7 mouse cellular contexts compared by ENCODE assay signal in the genomic region with DNA sequence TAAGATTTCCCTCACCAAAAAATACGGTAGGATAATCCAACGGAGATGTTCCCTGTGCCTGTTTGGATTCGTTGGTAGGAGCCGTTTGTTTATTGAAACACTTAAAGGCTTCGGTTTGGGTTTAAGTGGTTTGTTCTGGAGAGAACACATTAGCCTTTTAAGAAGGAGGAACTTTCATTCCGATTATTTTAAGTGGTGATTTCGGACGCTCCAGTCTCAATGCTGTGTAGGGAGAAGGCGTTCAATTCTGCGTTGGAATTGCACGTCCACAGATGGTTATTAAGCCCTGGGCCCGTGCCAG. TPM values are rescaled to one million over a fixed set of nuclear protein-coding genes. Genes with fewer than 3 reads are reported as not detected.
DNase-seq lines count a peak whose midpoint lies in the region; ATAC-seq and TF ChIP-seq lines count a peak whose summit lies in the region.

No protein-coding gene starts in this region.

- H3K36me3 ChIP-seq in neural tube, embryonic 11.5 days (ENCODE audit: control insufficient read depth, insufficient read depth, low read length) = no peaks in the 10 kb centered on the region
- H3K36me3 ChIP-seq in forebrain, embryonic 16.5 days (ENCODE audit: control insufficient read depth, insufficient read depth) = no peaks in the 10 kb centered on the region
- peaks cover 10% of the 10 kb centered on the region for H3K36me3 ChIP-seq in liver, embryonic 15.5 days (replicated peaks)
- no peaks in the 10 kb centered on the region for H3K36me3 ChIP-seq in stomach, postnatal 0 days (ENCODE audit: control insufficient read depth, insufficient read depth, low read length)

- 15% methylated on average over 12 of the region's 12 CpGs for WGBS in neural tube, embryonic 11.5 days
- 9% methylated on average over 12 of the region's 12 CpGs for WGBS in forebrain, embryonic 16.5 days
- WGBS in liver, embryonic 15.5 days (ENCODE audit: insufficient replicate concordance) = 11% methylated on average over 12 of the region's 12 CpGs
- 6% methylated on average over 12 of the region's 12 CpGs for WGBS in stomach, postnatal 0 days

- TF ChIP-seq EP300 in stomach, postnatal 0 days (optimal IDR thresholded peaks at IDR 0.05) = no peak

- H3K4me2 ChIP-seq in neural tube, embryonic 11.5 days (ENCODE audit: low read depth) = peak overlapping the region; percentile 96
- peak overlapping the region; percentile 99 for H3K4me2 ChIP-seq in forebrain, embryonic 16.5 days (ENCODE audit: low read length)
- H3K4me2 ChIP-seq in liver, embryonic 15.5 days = peak overlapping the region; percentile 84
- H3K4me2 ChIP-seq in stomach, postnatal 0 days (replicated peaks; ENCODE audit: low read depth) = peak overlapping the region; percentile 97

- ATAC-seq in neural tube, embryonic 11.5 days (ENCODE audit: insufficient read depth, low FRiP score, low TSS enrichment) = no peak
- no peak for ATAC-seq in forebrain, embryonic 16.5 days
- no peak for ATAC-seq in liver, embryonic 15.5 days (ENCODE audit: insufficient read depth)
- ATAC-seq in stomach, postnatal 0 days (ENCODE audit: low FRiP score, low TSS enrichment) = no peak

- no peak for TF ChIP-seq CTCF in stomach, postnatal 0 days (IDR thresholded peaks at IDR 0.05; ENCODE audit: low read depth)

- no peak overlapping the region for H3K27ac ChIP-seq in neural tube, embryonic 11.5 days (ENCODE audit: low read depth, low read length)
- no peak overlapping the region for H3K27ac ChIP-seq in forebrain, embryonic 16.5 days (ENCODE audit: low read length)
- H3K27ac ChIP-seq in liver, embryonic 15.5 days (replicated peaks) = peak overlapping the region; percentile 95
- no peak overlapping the region for H3K27ac ChIP-seq in stomach, postnatal 0 days (replicated peaks)

- DNase-seq in neural tube, embryonic 11.5 days (ENCODE audit: low spot score) = no peak
- DNase-seq in neural tube, embryonic 10.5 days (ENCODE audit: extremely low spot score, low spot score) = no peak
- no peak for DNase-seq in stomach, postnatal 0 days (ENCODE audit: low spot score)
- no peak for DNase-seq in adrenal gland, adult (ENCODE audit: inconsistent age in 2 of 2, low spot score in 1 of 2)
- no peak for DNase-seq in MN1 (ENCODE audit: low spot score)

- H3K9ac ChIP-seq in neural tube, embryonic 11.5 days (ENCODE audit: low read length) = peak overlapping the region; percentile 48; the same call in 1 of the 2 replicates
- H3K9ac ChIP-seq in forebrain, embryonic 16.5 days (replicated peaks; ENCODE audit: low read depth, low read length) = peak overlapping the region; percentile 66
- peak overlapping the region; percentile 98 for H3K9ac ChIP-seq in liver, embryonic 15.5 days
- H3K9ac ChIP-seq in stomach, postnatal 0 days (ENCODE audit: low read length) = peak overlapping the region; percentile 59

- H3K4me1 ChIP-seq in neural tube, embryonic 11.5 days (ENCODE audit: control insufficient read depth, insufficient read depth, low read length) = peaks cover 13% of the 10 kb centered on the region
- peaks cover 12% of the 10 kb centered on the region for H3K4me1 ChIP-seq in forebrain, embryonic 16.5 days (replicated peaks; ENCODE audit: control insufficient read depth, insufficient read depth, low read length)
- H3K4me1 ChIP-seq in liver, embryonic 15.5 days (replicated peaks) = peaks cover 64% of the 10 kb centered on the region
- H3K4me1 ChIP-seq in stomach, postnatal 0 days (replicated peaks; ENCODE audit: control insufficient read depth, insufficient read depth) = no peaks in the 10 kb centered on the region

- no peaks in the 10 kb centered on the region for H3K9me3 ChIP-seq in neural tube, embryonic 11.5 days (ENCODE audit: control insufficient read depth, low read length)
- H3K9me3 ChIP-seq in forebrain, embryonic 16.5 days (ENCODE audit: control insufficient read depth, low read length) = no peaks in the 10 kb centered on the region
- H3K9me3 ChIP-seq in liver, embryonic 15.5 days (replicated peaks) = no peaks in the 10 kb centered on the region
- no peaks in the 10 kb centered on the region for H3K9me3 ChIP-seq in stomach, postnatal 0 days (ENCODE audit: control insufficient read depth, low read length)

- peak overlapping the region; percentile 54 for H3K4me3 ChIP-seq in neural tube, embryonic 11.5 days (ENCODE audit: low read depth, low read length)
- H3K4me3 ChIP-seq in forebrain, embryonic 16.5 days (replicated peaks; ENCODE audit: low read length) = peak overlapping the region; percentile 64
- H3K4me3 ChIP-seq in liver, embryonic 15.5 days (replicated peaks) = peak overlapping the region; percentile 96
- peak overlapping the region; percentile 58 for H3K4me3 ChIP-seq in stomach, postnatal 0 days (ENCODE audit: low read depth, low read length)

- H3K27me3 ChIP-seq in neural tube, embryonic 11.5 days (ENCODE audit: control insufficient read depth, insufficient read depth, low read length) = peaks cover 36% of the 10 kb centered on the region
- peaks cover 31% of the 10 kb centered on the region for H3K27me3 ChIP-seq in forebrain, embryonic 16.5 days (replicated peaks; ENCODE audit: control insufficient read depth, insufficient read depth, low read length)
- peaks cover 47% of the 10 kb centered on the region for H3K27me3 ChIP-seq in liver, embryonic 15.5 days
- H3K27me3 ChIP-seq in stomach, postnatal 0 days (ENCODE audit: control insufficient read depth, insufficient read depth, low read length) = no peaks in the 10 kb centered on the region

RNA-seq across cellular contexts. Expression of a gene that starts 0.2 kb away (rescaled TPM):
- 5.2 and 5.7 TPM in 2 replicates for polyA plus RNA-seq in neural tube, embryonic 11.5 days (2014; fragmentation: Nextera tagmentation; extraction: Ambion mirVana)
- 0.52 and 0.81 TPM in 2 replicates for polyA plus RNA-seq in forebrain, embryonic 16.5 days (2015; fragmentation: Nextera tagmentation; extraction: Ambion mirVana)
- polyA plus RNA-seq in liver, embryonic 15.5 days (2015; fragmentation: Nextera tagmentation; extraction: Ambion mirVana) = 48.5 and 49.7 TPM in 2 replicates
- 3.2 and 3.4 TPM in 2 replicates for polyA plus RNA-seq in stomach, postnatal 0 days (2015; fragmentation: Nextera tagmentation; extraction: Ambion mirVana)

Comparison
In these comparisons a context has a peak if more than half of its experiments do, and no peak if none do; other contexts are left out.
1. H3K9ac ChIP-seq: peak in every context shown above with its lines; median percentile 98 in liver, embryonic 15.5 days; 66 in forebrain, embryonic 16.5 days; 59 in stomach, postnatal 0 days; 48 in neural tube, embryonic 11.5 days.